Mouse (Mus musculus) embryonic fibroblast, embryonic 13.5 days (primary cell): ENCODE data around the gene Defb19.

Experiments used
- CTCF ChIP-seq: IDR thresholded peaks from 2 replicates; pipeline ENCODE4 v1.5.1; 2011; ENCODE audit warnings: mild to moderate bottlenecking, control low read depth, low read length, moderate library complexity, borderline replicate concordance; ENCODE audit not compliant: insufficient read depth
- POLR2A ChIP-seq: IDR thresholded peaks from 2 replicates; pipeline ENCODE4 v1.6.1; 2011; ENCODE audit warnings: low read depth, mild to moderate bottlenecking, control low read depth, low read length, moderate library complexity

DNA sequence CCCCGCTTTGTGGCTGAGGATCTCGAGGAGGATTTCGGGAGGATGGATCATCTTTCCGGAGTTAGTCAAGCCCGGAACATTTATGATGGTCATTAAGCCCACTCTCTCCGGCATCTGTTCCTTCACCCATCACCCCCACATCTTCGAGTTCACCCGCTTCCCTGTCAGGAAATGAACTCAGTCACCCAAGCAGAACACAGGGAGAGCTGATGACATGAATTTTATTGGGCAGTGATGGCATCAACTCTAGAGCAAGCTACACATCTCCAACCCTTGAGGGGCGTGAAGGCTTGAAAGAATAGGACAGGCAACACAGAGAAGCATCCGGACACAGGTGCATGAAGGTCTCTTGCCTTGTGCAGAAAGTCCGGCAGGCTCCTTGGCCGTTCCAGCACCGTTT lies 42.0 kb upstream of the Defb19 start:
- no peak for TF ChIP-seq POLR2A
- no peak for TF ChIP-seq CTCF
